Mouse (Mus musculus): ENCODE measurements around the gene Ece1.

- TF ChIP-seq TAL1 (conservative IDR thresholded peaks at IDR 0.05; ENCODE audit: low read depth, low read length) (no peak), CTCF (IDR thresholded peaks at IDR 0.05; ENCODE audit: low read depth, low read length) (no peak), GATA1 (IDR thresholded peaks at IDR 0.05; ENCODE audit: borderline replicate concordance, low read length) (no peak), GATA2 (IDR thresholded peaks at IDR 0.05; ENCODE audit: borderline replicate concordance, low read depth, low read length) (no peak), POLR2AphosphoS5 (IDR thresholded peaks at IDR 0.05; ENCODE audit: insufficient replicate concordance, low read depth, low read length) (no peak)
Observed at GRCm38 (mm10) chr4:137982869-137983268, 120.8 kb downstream of the Ece1 start.

Measured in G1E (cell line).